Mouse (Mus musculus): ENCODE data around the gene Ubxn7.
"Not testable (repeated sequence)": the region's sequence is repeated elsewhere in the genome, so short reads cannot be mapped to it uniquely, and the experiment has no call there.

Gene Ubxn7

DNA sequence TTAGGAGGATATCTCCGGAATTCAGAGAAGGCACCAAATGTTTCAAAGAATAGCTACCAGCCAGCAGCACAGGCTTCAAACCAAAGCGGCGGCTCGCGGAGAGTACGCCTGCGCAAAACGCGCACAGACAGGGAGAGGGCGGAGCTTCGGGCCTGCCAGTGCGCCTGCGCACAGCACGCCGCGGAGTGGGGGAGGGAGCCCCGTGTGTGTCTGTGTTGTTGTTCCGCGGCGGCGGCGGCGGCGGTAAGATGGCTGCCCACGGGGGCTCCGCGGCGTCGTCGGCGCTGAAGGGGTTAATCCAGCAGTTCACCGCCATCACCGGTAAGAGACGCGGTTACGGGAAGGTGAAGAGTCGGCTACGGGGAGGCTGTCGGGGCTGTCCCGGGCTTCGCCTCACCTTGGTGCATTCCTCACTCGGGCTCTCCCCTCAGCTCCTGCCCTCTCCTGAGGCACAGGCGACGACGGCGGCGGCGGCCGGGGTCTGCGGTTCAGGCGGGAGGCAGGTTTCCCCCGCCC, at the start of gene Ubxn7:
Gene Ubxn7 (plus strand): TSS at position 218 of the 516 bp plus-strand sequence.
- DNase-seq: peak; percentile 97

DNA sequence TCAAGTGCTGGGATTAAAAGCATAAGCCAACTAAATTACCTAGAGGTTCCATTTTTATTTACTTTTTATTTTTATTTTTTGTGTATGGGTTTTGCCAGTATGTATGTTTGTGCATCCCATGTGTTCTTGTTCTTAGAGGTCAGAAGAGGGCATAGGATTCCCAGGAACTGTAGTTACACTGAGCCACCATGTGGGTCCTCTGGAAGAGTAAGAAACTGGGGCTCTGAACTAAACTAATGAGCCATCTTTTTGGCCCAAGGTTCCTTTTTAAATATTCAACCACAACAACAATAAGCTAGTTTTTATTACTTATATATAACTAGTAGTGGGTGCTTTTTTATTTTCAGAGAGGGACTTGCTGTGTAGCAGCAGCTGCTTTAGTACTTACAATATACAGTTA, 49.4 kb upstream of the Ubxn7 start:
- no peak for DNase-seq

DNA sequence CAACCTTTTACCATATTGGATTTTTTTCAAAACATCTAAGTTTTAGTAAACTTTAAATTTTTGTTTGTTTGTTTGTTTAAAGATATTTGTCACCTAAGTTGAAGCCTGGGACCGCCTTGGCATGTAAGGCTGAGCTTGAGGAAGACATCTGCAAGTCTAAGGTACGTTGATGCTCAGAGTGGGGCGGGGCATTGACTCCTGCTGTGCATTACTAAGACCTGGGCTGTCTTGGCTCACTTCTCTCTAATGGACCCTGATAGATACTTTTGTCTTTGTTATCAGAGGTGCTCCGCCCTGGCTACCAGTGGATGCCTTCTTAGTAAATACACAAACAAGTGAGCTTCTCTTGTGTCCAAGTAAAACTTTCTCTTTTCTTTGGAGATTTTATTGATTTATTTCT, 40.2 kb upstream of the Ubxn7 start:
- no peak for DNase-seq

DNA sequence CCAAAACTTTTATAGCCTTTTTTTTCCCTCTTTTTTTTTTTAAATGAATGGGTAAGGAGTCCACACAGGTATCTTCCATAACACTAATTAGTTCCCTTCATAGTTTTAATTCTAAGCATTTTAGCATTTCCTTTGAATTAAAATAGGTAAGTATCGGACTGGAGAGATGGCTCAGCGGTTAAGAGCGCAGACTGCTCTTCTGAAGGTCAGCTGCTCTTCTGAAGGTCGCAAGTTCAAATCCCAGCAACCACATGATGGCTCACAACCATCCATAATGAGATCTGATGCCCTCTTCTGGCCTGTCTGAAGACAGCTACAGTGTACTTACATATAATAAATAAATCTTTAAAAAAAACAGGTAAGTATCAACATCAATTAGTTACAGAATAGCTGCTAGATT, 32.4 kb upstream of the Ubxn7 start:
- DNase-seq: not testable (repeated sequence)

DNA sequence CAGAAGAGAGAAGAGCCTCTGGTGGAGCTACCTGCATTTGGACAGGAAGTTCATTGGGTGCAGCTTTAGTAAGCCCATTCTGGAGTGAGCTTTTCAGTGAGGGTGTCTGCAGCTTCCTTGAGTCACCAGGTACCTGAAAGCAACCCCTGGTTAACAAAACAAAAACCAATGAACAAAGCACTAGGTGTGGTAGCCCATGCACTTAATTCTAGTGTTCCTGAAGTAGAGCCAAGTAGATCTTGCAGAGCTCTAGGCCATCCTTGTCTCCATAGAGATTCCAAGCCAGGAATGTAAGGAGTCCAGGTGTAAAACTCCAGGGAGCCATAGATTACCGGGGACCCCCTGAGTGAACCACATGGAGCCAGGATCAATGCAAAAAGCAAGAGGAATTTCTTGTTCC, 29.0 kb upstream of the Ubxn7 start:
- no peak for DNase-seq

DNA sequence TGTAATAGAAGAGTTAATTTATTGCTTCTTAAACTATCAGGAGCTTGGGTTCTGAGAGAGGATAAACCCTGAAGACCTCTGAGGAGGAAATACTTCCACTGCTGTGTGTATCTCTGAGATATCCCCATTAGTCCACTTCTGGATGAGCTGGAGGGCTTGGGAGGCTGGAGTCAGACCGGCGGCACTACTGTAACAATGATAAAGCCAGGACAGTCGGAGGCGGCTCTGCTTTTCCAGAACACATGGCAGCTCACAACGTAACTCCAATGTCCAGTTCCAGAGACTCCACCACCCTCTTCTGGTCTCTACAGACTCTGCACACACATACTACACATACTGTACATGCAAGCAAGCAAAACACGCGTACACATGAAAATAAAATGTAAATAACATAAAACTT, 28.2 kb upstream of the Ubxn7 start:
- DNase-seq: no peak

DNA sequence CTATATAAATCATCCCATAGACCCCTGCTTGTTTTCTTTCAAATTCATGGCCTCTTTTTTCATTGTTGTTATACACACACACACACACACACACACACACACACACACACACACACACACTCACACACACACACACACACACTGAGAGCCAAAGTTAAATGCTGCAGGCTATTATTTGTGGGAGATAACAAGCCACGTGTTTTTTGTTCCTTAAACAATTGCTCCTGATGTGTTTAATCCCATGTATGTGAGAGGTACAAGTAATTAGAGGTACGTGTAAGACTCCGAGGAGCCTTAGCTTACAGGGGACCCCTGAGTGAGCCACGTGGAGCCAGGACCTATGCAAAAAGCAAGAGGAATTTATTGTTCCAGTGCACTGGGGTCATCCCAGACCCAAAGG, 20.1 kb upstream of the Ubxn7 start:
- no peak for DNase-seq

DNA sequence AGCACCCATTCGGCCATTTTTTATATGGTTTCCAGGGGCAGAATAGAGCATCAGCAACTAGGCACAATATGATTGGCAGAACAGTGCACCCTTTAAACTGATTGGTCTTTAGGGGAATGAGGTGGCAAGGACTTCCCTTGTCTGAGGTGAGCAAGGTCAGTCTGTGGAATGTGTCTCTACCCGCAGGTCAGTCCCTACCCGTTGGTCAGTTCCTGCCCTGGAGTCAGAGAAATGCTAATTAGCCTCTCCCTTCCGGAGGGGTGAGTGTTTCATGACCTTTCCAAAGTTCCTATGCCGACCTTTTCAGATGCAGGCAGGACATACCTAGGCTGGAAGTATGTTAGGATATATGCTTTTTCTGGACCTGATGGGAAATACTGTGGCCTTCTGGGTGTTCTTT, 19.7 kb upstream of the Ubxn7 start:
- peak; percentile 27 to 72 for DNase-seq

DNA sequence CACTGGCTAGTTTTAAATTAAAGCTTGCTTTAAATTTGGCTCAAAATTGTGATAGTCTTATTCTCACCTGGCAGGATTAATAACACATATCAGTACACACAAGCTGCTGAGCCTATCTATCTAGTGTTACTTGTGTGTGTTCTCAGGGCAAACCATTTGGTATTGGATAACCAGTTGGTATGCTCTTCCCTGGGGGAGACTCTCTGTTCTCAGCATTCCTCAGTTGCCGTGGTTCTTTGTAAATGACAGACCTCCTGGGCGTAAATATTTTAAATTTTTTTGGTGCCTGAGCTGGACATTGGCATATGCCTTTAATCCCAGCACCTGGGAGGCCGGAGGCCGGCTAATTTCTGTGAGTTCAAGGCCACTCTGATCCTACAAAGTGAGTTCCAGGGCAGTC, 19.2 kb upstream of the Ubxn7 start:
- no peak for DNase-seq

DNA sequence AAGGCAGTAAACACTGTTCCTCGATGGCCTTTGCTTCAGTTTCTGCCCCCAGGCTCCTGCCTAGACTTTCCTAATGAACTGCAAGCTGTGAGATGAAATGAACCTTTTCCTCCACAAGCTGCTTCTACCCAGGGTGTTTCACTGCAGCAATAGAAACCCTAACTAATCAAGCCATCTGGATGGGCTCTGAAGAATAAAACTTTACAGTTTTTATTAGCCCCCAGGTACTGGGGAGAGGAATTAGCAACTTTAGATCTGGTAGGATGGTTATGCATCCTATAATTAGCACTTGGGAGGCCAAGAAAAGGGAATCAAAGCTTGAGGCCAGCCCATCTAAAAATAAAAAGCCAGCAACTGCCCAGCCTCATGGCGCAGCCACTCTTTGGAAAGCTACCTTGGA, 15.5 kb upstream of the Ubxn7 start:
- no peak for DNase-seq

DNA sequence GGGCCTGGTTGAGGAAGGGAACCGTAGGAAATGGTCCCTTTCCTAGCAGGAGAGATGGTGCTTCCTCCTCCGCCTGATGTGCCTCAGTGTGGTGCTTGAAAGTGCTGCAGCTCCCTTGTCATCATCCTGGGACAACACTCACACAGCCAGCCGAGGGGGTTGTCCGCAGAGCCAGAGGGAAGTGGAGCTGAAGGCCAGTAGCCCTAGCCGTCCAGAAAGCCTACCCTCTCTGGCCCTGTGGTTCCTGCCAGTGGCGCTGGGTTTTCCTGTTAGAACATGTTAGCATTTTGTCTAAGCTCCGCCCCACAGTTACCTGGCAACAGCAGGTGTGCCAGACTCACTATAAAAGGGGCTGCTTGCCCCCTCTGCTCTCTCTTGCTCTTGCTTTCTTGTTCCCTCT, 8.1 kb upstream of the Ubxn7 start:
- DNase-seq: no peak

DNA sequence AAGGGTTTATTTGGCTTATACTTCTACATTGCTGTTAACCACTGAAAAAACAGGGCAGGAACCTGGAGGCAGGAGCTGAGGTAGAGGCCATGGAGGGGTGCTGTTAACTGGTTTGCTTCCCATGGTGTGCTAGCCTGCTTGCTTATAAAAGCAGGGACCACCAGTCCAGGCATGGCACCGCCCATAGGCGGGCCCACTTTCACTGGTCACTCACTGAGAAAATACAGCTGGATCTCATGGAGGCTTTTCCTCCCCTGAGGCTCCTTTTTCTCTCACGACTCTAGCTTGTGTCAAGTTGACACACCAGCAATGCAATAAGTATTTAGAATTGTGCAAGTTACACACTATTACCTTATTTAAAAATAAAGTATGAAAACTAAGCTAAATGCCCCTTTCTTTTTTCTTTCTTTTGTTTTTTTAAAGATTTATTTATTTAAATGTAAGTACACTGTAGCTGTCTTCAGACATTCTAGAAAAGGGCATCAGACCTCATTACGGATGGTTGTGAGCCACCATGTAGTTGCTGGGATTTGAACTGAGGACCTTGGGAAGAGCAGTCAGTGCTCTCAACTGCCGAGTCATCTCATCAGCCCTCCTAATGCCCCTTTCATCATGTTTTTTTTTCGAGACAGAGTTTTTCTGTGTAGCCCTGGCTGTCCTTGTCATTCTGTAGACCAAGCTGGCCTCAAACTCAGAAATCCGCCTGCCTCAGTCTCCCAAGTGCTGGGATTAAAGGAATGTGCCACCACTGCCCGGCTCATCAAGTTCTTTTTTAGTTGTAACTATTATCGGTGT, 984 bp upstream of the Ubxn7 start:
- no peak for DNase-seq

DNA sequence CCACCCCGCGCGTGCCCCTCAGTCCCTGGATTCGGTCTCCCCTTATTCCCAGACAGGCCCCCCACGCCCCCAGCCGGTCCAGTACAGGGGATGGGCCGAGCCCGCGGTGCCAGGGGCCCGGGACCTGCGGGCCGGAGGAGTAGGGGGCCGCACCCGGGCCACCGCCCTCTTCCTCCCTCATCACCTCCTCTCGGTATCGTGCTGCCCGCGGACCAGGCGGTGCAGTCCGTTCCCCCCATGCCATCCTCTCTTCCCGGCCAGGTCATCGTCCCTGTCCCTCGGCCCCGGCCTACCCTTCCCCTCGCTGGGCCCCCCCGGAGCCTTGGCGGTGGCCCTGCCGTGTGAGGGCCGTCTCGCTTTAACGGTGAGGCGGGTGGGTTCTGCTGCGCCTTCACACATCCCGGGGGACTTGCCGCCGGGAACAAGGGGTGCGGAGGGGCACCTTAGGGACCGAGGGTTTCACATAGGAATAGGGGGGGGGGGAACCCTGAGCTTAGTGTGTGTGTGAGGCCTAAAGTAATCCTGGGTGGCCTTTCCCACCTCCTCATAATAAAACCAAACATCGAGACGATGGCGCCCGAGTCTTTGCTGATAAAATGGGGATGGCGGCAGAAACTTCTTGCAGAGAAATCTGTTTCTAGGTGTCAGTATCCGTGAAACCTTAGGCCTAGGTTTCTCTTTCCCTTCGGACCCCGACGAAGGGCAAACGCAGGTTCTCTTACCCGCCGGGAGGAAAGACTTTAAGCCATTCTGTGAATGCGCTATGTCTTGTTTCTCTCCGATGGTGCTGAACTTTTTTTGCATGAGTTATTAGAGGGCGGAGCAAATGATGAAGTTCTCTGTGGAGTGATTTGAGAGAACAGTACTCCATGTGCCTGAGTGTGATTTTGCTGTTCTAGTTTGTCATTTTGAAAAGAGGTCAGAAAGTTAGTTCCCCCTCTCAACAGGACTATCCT, 777 bp downstream of the Ubxn7 start:
- peak; percentile 30 to 61 for DNase-seq

DNA sequence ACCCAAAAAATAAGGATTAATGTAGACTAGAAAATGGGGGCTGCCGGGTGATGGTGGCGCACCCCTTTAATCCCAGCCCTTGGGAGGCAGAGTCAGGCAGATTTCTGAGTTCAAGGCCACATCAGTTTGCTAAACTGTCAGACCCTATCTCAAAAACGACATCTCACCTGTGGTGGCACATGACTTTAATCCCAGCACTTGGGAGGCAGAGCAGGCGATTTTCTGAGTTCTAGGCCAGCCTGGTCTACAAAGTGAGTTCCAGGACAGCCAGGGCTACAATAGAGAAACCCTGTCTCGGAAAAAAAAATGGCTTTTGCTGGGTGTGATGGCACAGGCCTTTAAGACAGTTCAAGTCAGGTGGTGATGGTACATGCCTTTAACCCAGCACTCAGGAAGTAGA, 3.1 kb downstream of the Ubxn7 start:
- DNase-seq: no peak

DNA sequence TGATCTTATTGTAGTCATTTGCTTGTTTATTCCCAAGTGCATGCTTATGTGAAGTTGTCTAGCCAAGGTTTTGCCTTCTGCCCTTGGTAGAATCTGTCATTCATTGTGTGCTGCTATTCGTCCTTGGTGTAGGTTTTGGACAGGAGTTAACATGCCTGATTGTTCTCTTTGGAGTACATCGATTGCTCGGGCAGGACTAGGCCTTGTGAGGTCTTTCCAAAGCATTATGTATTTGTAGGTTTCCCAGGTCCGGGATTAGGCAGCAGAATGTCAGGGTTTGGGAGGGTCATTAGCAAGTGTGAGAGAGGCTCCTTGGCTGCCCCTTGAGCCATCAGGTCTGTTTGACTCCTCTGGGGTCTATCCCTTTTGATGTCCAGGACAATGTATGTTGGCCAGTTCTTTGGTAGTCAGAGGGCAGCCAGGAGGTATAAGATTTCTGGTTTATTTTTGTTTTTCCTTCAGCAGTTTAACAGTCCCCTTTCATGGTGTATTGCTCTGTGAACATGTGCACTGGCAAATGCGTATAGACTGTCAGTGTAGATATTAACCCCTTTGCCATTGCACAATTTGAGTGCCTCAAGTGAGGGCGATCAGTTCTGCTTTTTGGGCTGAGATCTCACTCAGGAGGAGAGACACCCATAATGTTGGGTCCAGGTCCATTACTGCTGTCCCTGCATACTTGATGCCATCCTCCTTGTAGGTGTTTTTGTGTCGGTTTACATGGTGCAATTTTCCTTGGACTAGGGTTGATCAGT, 4.1 kb downstream of the Ubxn7 start:
- no peak for DNase-seq

DNA sequence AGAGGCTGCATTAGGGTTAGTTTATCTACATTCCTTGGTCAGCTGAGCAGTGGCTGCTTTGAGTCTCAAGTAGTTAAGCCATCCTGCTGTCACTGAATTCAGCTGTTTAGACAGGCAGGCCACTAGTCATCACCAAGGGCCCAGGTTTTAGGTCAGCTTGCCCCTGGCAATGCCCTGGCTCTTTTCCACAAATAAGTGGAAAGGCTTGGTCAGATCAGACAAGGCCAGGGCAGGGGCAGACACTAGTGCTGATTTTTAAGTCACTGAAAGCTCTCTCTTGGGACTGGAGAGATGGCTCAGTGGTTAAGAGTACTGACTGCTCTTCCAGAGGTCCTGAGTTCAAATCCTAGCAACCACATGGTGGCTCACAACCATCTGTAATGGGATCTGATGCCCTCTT, 4.9 kb downstream of the Ubxn7 start:
- no peak for DNase-seq

DNA sequence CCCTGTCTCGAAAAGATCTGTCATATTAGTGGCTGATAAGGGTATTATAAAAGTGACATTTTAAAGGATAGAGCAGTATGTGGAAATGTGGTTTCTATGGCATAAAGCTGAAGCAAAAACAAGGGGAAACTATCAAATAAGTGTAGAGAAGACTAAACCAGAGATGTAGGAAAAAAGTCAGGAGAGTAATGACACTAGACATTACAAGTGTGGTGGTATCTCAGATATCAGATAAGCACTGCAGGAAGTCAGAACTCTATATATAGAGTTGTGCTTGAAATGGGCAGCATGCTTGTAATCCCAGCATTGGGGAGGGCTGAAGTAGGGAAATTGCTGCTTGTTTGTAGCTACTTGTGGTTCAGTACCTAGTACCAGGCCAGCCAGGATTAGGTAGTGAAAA, 8.4 kb downstream of the Ubxn7 start:
- DNase-seq: no peak

DNA sequence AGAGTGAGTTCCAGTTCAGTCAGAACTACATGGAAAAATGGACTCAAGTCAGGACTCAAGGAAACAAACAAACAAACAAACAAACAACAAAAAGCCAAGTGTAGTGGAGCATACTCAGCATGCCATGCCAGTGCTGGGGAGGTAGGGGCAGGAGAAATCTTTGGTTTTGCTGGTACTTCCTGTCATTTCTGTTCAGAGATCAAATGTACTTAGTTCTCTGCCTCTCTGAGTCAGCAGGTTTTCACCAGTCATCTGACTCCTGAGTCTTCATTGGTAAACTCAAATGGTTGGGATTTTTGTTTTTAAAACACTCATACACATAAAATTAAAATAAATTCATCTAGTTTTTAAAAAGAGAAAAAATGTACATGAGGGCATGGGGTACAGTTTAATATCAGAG, 13.5 kb downstream of the Ubxn7 start:
- DNase-seq: no peak

DNA sequence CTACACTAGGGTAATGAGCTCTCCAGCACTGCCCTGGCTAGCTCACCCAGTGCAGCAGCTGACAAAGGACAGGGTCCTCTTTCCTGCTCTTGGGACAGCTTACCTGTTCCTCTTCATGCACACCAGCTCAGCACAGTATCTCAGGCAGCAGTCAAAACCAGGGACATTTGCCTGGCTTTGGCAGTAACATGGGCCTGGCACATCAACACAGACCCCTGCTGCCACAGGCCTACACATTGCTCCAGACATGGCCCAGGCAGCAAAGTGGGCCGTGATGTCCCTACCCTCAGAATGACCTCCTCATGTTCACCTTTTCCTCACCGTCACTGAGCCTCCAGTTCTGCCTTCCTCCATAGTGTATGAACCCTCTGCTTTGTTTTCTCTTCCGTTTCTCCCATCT, 18.7 kb downstream of the Ubxn7 start:
- no peak for DNase-seq

DNA sequence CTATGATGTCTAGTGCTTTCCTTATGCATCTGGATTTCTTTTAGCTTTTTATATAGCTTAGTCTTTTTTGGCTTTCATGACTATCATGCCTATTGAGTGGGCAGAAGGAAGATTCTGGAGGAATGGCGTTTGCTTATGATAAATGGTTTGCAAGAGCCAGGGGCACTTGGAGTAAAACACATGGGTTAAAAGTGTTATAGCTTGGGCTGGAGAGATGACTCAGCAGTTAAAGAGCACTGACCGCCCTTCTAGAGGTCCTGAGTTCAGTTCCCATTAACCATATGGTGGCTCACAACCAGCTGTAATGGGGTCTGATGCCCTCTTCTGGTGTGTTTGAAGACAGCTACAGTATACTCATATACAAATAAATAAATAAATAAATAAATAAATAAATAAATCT, 31.5 kb downstream of the Ubxn7 start:
- DNase-seq: no peak

DNA sequence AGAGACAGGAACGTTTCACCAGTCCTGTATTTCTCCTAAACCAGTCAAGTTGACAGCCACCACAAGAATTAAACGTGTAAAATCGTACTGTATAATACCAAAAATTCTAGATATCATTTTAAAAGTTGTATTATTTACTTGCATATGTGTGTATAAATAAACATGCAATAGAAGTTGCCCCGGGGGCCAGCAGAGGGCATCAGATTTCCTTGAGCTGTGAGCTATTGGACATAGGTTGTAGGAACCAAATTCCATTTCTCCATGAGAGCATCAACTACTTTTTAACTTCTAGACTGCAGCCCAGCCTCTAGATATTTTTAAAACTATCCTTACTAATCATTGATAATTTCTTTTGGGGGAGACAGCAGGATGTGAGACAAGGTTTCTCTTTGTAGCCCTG, 39.3 kb downstream of the Ubxn7 start:
- peak; percentile 46 to 72 for DNase-seq

DNA sequence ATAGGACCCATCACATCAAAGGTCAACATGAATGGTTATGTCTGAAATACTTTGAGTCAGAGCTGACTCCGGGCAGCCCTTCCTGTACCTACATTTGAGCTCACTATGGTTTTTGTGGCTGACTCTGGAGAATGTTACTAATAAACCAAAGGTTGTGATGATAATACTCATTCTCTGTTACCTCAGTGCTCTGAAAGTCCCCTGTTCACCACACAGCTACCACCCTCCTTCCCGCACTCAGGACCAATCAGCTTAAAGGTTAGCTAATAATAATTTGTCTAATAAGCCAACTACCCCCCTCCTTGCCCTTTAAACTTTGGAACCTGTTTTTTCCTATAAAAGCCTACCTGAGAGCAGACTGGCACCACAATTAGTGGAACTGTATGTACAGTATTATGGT, 47.5 kb downstream of the Ubxn7 start:
- no peak for DNase-seq

DNA sequence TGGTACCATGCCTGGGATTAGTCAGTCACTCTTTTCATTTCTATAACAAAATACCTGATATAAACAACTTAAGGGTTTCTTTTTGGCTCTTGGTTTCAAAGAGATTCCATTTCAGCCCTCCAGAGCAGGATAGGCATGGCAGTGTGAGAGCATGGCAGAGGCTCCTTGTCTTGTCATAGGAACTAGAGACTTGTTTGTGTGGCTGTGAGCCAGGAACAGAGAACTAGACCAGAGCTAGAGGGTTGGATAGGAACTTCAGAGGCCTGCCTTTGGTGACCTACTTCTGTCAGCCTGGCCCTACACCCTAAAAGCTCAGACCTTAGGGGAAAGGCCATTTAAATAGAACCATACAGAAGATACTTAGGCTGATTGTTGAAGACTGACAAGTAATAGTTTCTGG, 50.8 kb downstream of the Ubxn7 start:
- no peak for DNase-seq

All from kidney, postnatal 25 days (tissue).